Mouse (Mus musculus) neural tube, embryonic 11.5 days (tissue): ENCODE data around the gene Fam92a. TPM values are rescaled to one million over a fixed set of nuclear protein-coding genes. Genes with fewer than 3 reads are reported as not detected.

ENCODE experiments used
- polyA plus RNA-seq: library from polyadenylated mRNA; unstranded; fragments of >200 nt; fragmentation: Nextera tagmentation; extraction: Ambion mirVana; gene quantifications from 2 replicates; pipeline ENCODE4 v1.2.1, GENCODE M21; 2014

Gene Fam92a
- polyA plus RNA-seq, 1 experiment from 2014 or later, result 88.4 TPM

Other genes with a start within 250 kb of the Fam92a start
- gene Gm10604, start 190.8 kb downstream of the Fam92a start, polyA plus RNA-seq, result 0.19 TPM in 1 of 2 replicates, not detected in the other
- 17.6 and 18.6 TPM in 2 replicates for gene Rbm12b2, start 82.6 kb downstream of the Fam92a start, polyA plus RNA-seq
- gene Rbm12b1, start 31.8 kb downstream of the Fam92a start, polyA plus RNA-seq, result 8.9 and 10.7 TPM in 2 replicates